Mouse (Mus musculus): ENCODE measurements at regions not wholly inside any gene's neighbourhood (a gene's known extent, or its start where the extent isn't known, plus 50 kb on each side); places are given as distances from the start of the nearest gene placed in this dataset.

GRCm38 (mm10) chr9:47288587-47289199, 241.3 kb upstream of the Cadm1 start:
- Histone ChIP-seq H3K79me2 (ENCODE audit: control insufficient read depth, insufficient read depth) (no peaks in the 10 kb centered on the region), H3ac (ENCODE audit: control insufficient read depth, insufficient read length) (no peak overlapping the region), H3K4me3 (no peak overlapping the region), H3K4me2 (ENCODE audit: low read depth) (no peak overlapping the region), H3K36me3 (ENCODE audit: control insufficient read depth, insufficient read depth) (no peaks in the 10 kb centered on the region), H3K27me3 (ENCODE audit: control insufficient read depth, insufficient read depth, insufficient read length) (no peaks in the 10 kb centered on the region)
- TF ChIP-seq E2F4 (IDR thresholded peaks at IDR 0.05; ENCODE audit: insufficient read depth) (no peak), SRF (IDR thresholded peaks at IDR 0.05; ENCODE audit: control insufficient read depth, insufficient read length, low read depth) (no peak), TCF12 (IDR thresholded peaks at IDR 0.05; ENCODE audit: insufficient read depth, poor library complexity, severe bottlenecking) (no peak), REST (IDR thresholded peaks at IDR 0.05; ENCODE audit: insufficient read depth, insufficient read length) (no peak), MAX (IDR thresholded peaks at IDR 0.05; ENCODE audit: low read depth) (no peak), USF1 (IDR thresholded peaks at IDR 0.05; ENCODE audit: low read depth) (no peak), TCF3 (IDR thresholded peaks at IDR 0.05; ENCODE audit: insufficient read length, low read depth) (no peak), POLR2AphosphoS2 (IDR thresholded peaks at IDR 0.05; ENCODE audit: insufficient read length, low read depth) (no peak)

DNA sequence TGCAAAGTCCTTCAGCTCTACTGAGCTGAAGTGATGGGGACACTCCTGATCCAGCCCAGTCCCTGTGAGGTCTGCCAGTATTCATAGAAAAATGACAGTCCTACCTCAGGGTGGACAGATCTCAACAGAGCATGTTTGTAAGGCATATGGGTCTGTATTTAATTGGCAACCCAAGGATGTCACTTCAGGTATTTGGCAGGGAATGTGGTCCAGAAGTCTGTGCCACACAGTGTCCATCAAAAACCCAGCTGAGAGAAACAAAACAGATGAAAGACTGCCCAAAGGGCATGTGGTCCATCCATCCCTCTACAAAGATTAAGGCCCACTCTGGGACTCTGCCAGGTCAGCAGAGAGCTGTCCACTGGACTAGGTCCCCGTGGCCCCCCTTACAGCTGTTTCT, 229.3 kb upstream of the Cadm1 start:
- no peak overlapping the region for H3ac ChIP-seq (ENCODE audit: control insufficient read depth, insufficient read length)
- H3K4me2 ChIP-seq (ENCODE audit: low read depth) = no peak overlapping the region
- H3K4me3 ChIP-seq = no peak overlapping the region
- no peaks in the 10 kb centered on the region for H3K36me3 ChIP-seq (ENCODE audit: control insufficient read depth, insufficient read depth)
- H3K27me3 ChIP-seq (ENCODE audit: control insufficient read depth, insufficient read depth, insufficient read length) = no peaks in the 10 kb centered on the region
- H3K79me2 ChIP-seq (ENCODE audit: control insufficient read depth, insufficient read depth) = no peaks in the 10 kb centered on the region
- TF ChIP-seq REST (IDR thresholded peaks at IDR 0.05; ENCODE audit: insufficient read depth, insufficient read length) (no peak), MYOD1 (IDR thresholded peaks at IDR 0.05; ENCODE audit: control insufficient read depth in 1 of 3, insufficient read length in 2 of 3, low read depth in 2 of 3) (no peak), TCF12 (IDR thresholded peaks at IDR 0.05; ENCODE audit: insufficient read depth, poor library complexity, severe bottlenecking) (no peak), POLR2AphosphoS2 (IDR thresholded peaks at IDR 0.05; ENCODE audit: insufficient read length, low read depth) (no peak), E2F4 (IDR thresholded peaks at IDR 0.05; ENCODE audit: insufficient read depth) (no peak), CEBPB (IDR thresholded peaks at IDR 0.05; ENCODE audit: insufficient read depth, poor library complexity, severe bottlenecking) (no peak), POLR2A (IDR thresholded peaks at IDR 0.05; ENCODE audit: insufficient read length, low read depth) (no peak), MYOG (IDR thresholded peaks at IDR 0.05; ENCODE audit: control insufficient read depth in 1 of 3, insufficient read depth in 1 of 3, insufficient read length in 2 of 3, low read depth in 2 of 3) (no peak), SRF (IDR thresholded peaks at IDR 0.05; ENCODE audit: control insufficient read depth, insufficient read length, low read depth) (no peak), USF1 (IDR thresholded peaks at IDR 0.05; ENCODE audit: low read depth) (no peak), TCF3 (IDR thresholded peaks at IDR 0.05; ENCODE audit: insufficient read length, low read depth) (no peak), MAX (IDR thresholded peaks at IDR 0.05; ENCODE audit: low read depth) (no peak)

GRCm38 (mm10) chr9:47307125-47307751, 222.7 kb upstream of the Cadm1 start:
- no peak for TF ChIP-seq MYOG (IDR thresholded peaks at IDR 0.05; ENCODE audit: control insufficient read depth in 1 of 3, insufficient read depth in 1 of 3, insufficient read length in 2 of 3, low read depth in 2 of 3)
- no peak for TF ChIP-seq POLR2A (IDR thresholded peaks at IDR 0.05; ENCODE audit: insufficient read length, low read depth)
- no peak for TF ChIP-seq MYOD1 (IDR thresholded peaks at IDR 0.05; ENCODE audit: control insufficient read depth in 1 of 3, insufficient read length in 2 of 3, low read depth in 2 of 3)
- TF ChIP-seq E2F4 (IDR thresholded peaks at IDR 0.05; ENCODE audit: insufficient read depth) = no peak
- TF ChIP-seq TCF3 (IDR thresholded peaks at IDR 0.05; ENCODE audit: insufficient read length, low read depth) = no peak
- no peak for TF ChIP-seq MAX (IDR thresholded peaks at IDR 0.05; ENCODE audit: low read depth)
- TF ChIP-seq TCF12 (IDR thresholded peaks at IDR 0.05; ENCODE audit: insufficient read depth, poor library complexity, severe bottlenecking) = no peak
- no peak for TF ChIP-seq CEBPB (IDR thresholded peaks at IDR 0.05; ENCODE audit: insufficient read depth, poor library complexity, severe bottlenecking)
- TF ChIP-seq SRF (IDR thresholded peaks at IDR 0.05; ENCODE audit: control insufficient read depth, insufficient read length, low read depth) = no peak
- TF ChIP-seq USF1 (IDR thresholded peaks at IDR 0.05; ENCODE audit: low read depth) = no peak
- no peak for TF ChIP-seq REST (IDR thresholded peaks at IDR 0.05; ENCODE audit: insufficient read depth, insufficient read length)
- no peak for TF ChIP-seq POLR2AphosphoS2 (IDR thresholded peaks at IDR 0.05; ENCODE audit: insufficient read length, low read depth)

DNA sequence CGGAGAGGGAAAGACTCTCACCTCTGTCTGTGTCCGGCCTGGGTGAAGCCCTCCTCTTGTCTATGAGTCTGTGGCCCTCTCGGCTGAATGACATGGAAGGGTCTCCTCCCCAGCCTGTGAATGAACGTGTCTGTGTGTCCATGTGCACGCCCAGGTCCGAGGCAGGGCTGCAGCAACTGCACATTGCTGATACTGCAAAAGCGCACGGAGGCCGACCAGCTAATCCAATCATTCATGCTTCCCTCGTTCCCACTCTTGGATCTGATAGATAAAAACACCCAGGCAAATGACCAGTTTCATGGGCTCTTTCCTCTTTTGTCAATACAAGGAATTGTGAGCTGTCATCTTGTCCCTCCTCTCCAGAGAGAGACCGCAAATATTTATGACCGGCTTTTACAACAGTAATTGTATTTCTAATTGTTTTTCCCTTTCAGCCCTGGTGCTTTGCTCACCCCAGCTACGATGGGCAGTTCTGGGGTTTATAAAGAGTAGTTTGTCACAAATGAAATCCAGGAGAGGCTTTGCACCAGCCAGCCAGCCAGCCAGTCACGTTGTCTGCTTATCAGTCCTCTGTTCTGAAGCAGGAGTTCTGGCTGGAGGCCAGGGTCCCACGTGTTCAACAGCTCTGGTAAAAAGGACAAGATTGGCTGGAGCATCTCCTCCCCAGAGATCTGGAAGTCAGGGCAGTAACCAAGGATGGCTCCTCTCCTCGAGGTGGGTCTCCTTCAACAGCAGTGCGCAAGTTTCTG, 222.0 kb upstream of the Cadm1 start:
- TF ChIP-seq USF1 (IDR thresholded peaks at IDR 0.05; ENCODE audit: low read depth) (no peak), POLR2A (IDR thresholded peaks at IDR 0.05; ENCODE audit: insufficient read length, low read depth) (no peak), SRF (IDR thresholded peaks at IDR 0.05; ENCODE audit: control insufficient read depth, insufficient read length, low read depth) (no peak), REST (IDR thresholded peaks at IDR 0.05; ENCODE audit: insufficient read depth, insufficient read length) (no peak), CEBPB (IDR thresholded peaks at IDR 0.05; ENCODE audit: insufficient read depth, poor library complexity, severe bottlenecking) (no peak), POLR2AphosphoS2 (IDR thresholded peaks at IDR 0.05; ENCODE audit: insufficient read length, low read depth) (no peak), TCF12 (IDR thresholded peaks at IDR 0.05; ENCODE audit: insufficient read depth, poor library complexity, severe bottlenecking) (no peak), TCF3 (IDR thresholded peaks at IDR 0.05; ENCODE audit: insufficient read length, low read depth) (no peak), E2F4 (IDR thresholded peaks at IDR 0.05; ENCODE audit: insufficient read depth) (no peak), MYOD1 (IDR thresholded peaks at IDR 0.05; ENCODE audit: control insufficient read depth in 1 of 3, insufficient read length in 2 of 3, low read depth in 2 of 3) (no peak), MAX (IDR thresholded peaks at IDR 0.05; ENCODE audit: low read depth) (no peak), MYOG (IDR thresholded peaks at IDR 0.05; ENCODE audit: control insufficient read depth in 1 of 3, insufficient read depth in 1 of 3, insufficient read length in 2 of 3, low read depth in 2 of 3) (no peak)
- Histone ChIP-seq H3K4me3 (no peak overlapping the region), H3K79me2 (ENCODE audit: control insufficient read depth, insufficient read depth) (no peaks in the 10 kb centered on the region), H3K27me3 (ENCODE audit: control insufficient read depth, insufficient read depth, insufficient read length) (peaks cover 5% of the 10 kb centered on the region), H3ac (ENCODE audit: control insufficient read depth, insufficient read length) (no peak overlapping the region), H3K36me3 (ENCODE audit: control insufficient read depth, insufficient read depth) (no peaks in the 10 kb centered on the region), H3K4me2 (ENCODE audit: low read depth) (no peak overlapping the region)

More at GRCm38 (mm10) chr9:47307125-47307751, 222.7 kb upstream of the Cadm1 start:
- Histone ChIP-seq H3ac (ENCODE audit: control insufficient read depth, insufficient read length) (no peak overlapping the region), H3K36me3 (ENCODE audit: control insufficient read depth, insufficient read depth) (no peaks in the 10 kb centered on the region), H3K79me2 (ENCODE audit: control insufficient read depth, insufficient read depth) (no peaks in the 10 kb centered on the region), H3K27me3 (ENCODE audit: control insufficient read depth, insufficient read depth, insufficient read length) (peaks cover 5% of the 10 kb centered on the region), H3K4me2 (ENCODE audit: low read depth) (no peak overlapping the region), H3K4me3 (no peak overlapping the region)

All from myocyte (in vitro differentiated cells).